Mouse (Mus musculus): Measurements from ENCODE around the gene Hoxc10. TPM values are rescaled to one million over a fixed set of nuclear protein-coding genes. Genes with fewer than 3 reads are reported as not detected.

Hoxc10 gene
- polyA plus RNA-seq, 1 experiment from 2014 or later, result not detected

DNA sequence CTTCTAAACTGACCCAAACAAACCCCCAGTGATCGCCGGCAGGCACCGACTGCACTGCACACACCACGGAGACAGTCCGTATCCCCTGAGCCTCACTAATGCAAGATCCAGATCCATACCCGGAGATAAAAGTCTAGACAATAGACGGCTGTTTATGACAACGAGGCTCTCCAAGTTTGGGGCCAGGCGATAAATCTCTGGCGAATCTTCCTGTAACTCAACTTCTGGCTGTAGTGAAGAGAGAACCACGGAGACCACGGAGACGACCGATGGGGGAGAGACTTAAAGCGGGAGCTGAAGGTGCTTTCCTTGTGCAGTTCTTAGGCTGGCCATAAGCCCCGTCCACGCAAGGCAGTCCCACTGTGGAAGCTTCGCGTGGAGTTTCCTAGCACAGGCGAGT, 16.9 kb upstream of the Hoxc10 start:
- no peaks in the 10 kb centered on the region for H3K9me3 ChIP-seq (replicated peaks)
- H3K4me1 ChIP-seq, result no peaks in the 10 kb centered on the region
- H3K4me3 ChIP-seq, result no peak overlapping the region
- H3K36me3 ChIP-seq (ENCODE audit: poor library complexity, severe bottlenecking), result no peaks in the 10 kb centered on the region
- H3K9ac ChIP-seq, result no peak overlapping the region
- 2% methylated on average over 20 of the region's 20 CpGs for WGBS
- no peak overlapping the region for H3K27ac ChIP-seq
- peaks cover 100% of the 10 kb centered on the region for H3K27me3 ChIP-seq
- no peak for ATAC-seq
- H3K4me2 ChIP-seq, result no peak overlapping the region

DNA sequence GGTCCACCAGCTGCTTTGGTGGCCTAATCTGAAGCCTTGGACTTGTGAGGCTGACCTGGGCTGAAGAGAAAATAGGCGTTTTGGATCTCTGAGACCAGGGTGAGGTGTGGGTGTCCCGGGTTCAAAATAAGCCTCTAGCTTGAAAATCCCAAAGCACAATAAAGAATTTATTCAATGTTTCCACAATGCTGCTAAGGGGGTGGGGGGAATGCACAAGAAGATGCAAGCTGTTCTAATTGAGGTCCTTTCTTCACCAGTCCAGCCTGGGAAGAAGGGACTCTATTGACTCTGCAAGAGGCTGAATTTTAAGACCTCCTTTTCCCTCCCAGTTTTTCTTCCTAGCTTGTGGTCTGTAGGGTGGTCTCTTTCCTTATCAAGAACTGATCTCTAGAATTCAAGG, 15.7 kb upstream of the Hoxc10 start:
- Histone ChIP-seq H3K9me3 (replicated peaks) (no peaks in the 10 kb centered on the region), H3K4me2 (no peak overlapping the region), H3K27me3 (peaks cover 100% of the 10 kb centered on the region), H3K9ac (no peak overlapping the region), H3K4me1 (no peaks in the 10 kb centered on the region), H3K4me3 (no peak overlapping the region), H3K27ac (no peak overlapping the region), H3K36me3 (ENCODE audit: poor library complexity, severe bottlenecking) (no peaks in the 10 kb centered on the region)
- ATAC-seq, result no peak
- WGBS, result 11% methylated on average over 2 of the region's 2 CpGs

- H3K27me3 ChIP-seq, result peaks cover 100% of the 10 kb centered on the region
- H3K4me2 ChIP-seq, result no peak overlapping the region
- WGBS, result 2% methylated on average over 6 of the region's 6 CpGs
- no peaks in the 10 kb centered on the region for H3K4me1 ChIP-seq
- ATAC-seq, result no peak
- H3K9ac ChIP-seq, result no peak overlapping the region
- no peak overlapping the region for H3K27ac ChIP-seq
- H3K36me3 ChIP-seq (ENCODE audit: poor library complexity, severe bottlenecking), result no peaks in the 10 kb centered on the region
- H3K4me3 ChIP-seq, result no peak overlapping the region
- no peaks in the 10 kb centered on the region for H3K9me3 ChIP-seq (replicated peaks)
Measured at GRCm38 (mm10) chr15:102953561-102953960, 13.0 kb upstream of the Hoxc10 start.

DNA sequence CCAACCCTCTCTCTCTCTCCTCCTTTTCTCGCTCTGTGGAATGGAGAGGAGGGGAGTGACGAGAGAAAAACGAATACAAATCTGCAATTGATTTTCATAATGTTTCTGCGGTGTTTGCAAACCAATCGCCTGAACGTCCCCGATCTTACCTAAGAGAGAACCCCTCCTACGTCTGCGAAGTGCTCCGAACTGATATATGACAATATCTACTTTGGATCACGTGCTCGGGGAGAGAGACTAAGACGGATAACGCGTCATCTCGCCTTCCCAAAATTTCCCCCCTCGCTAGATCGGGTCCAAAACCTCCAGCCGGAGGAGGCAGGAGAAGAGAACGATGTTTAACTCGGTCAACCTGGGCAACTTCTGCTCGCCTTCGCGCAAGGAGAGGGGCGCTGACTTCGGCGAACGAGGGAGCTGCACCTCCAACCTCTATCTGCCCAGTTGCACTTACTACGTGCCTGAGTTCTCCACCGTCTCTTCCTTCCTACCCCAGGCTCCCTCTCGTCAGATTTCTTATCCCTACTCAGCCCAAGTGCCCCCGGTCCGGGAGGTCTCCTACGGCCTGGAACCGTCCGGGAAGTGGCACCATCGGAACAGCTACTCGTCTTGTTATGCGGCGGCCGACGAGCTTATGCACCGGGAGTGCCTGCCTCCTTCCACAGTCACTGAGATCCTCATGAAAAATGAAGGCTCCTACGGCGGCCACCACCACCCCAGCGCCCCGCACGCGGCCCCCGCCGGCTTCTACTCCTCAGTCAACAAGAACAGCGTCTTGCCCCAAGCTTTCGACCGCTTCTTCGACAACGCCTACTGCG, 12.2 kb upstream of the Hoxc10 start, which contains the start of gene Hoxc11:
TSS of gene Hoxc11 (plus strand) at position 236 of the 815 bp plus-strand sequence.
- Histone ChIP-seq H3K4me3 (no peak within 1 kb of the TSS), H3K4me1 (no peaks in the 10 kb centered on the region), H3K9me3 (replicated peaks) (no peaks in the 10 kb centered on the region), H3K9ac (no peak within 1 kb of the TSS), H3K4me2 (no peak within 1 kb of the TSS), H3K27me3 (peaks cover 99% of the 10 kb centered on the region), H3K36me3 (ENCODE audit: poor library complexity, severe bottlenecking) (no peaks in the 10 kb centered on the region), H3K27ac (no peak within 1 kb of the TSS)
- under 1% methylated on average over 56 of the region's 57 CpGs for whole genome bisulfite sequencing
- no peak for ATAC-seq

GRCm38 (mm10) chr15:102955007-102955382, 11.6 kb upstream of the Hoxc10 start:
- Histone ChIP-seq H3K4me1 (no peaks in the 10 kb centered on the region), H3K27ac (no peak overlapping the region), H3K36me3 (ENCODE audit: poor library complexity, severe bottlenecking) (no peaks in the 10 kb centered on the region), H3K9me3 (replicated peaks) (no peaks in the 10 kb centered on the region), H3K27me3 (peaks cover 99% of the 10 kb centered on the region), H3K4me2 (no peak overlapping the region), H3K9ac (no peak overlapping the region), H3K4me3 (no peak overlapping the region)
- WGBS, result under 1% methylated on average over 28 of the region's 28 CpGs
- ATAC-seq, result no peak

DNA sequence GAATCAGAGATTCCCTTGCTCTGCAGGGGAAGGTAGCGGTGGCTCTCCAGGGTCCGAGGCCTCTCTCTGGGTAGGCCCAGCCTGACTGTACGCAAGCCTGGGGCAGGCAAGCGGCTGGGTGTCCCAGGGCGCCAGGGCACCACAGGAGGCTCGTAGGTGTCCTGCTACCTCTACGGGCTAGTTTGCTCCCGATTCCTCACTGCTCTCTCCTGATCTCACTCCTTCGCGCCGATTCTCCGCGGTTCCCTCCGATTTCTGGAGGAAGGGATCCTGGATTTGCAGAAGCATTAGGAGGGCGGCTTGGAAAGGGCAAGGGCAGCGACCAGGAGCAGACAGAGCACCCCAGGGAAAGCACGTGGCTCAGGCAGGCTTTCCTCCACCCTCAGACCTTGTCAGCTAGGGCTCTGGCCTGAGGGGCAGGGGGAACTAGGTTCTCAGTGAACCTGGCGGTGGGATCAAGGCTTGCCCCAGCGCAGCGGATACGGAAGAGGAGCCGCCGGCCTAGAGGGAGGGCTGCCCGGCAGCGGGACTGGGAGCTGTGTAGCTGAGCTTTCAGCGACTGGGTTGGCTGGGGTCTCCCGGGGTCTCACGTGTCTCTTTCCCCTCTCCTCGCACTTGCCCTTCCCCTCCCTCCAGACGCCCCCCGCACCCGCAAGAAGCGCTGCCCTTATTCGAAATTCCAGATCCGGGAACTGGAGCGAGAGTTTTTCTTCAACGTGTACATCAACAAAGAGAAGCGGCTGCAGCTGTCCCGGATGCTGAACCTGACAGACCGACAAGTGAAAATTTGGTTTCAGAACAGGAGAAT, 10.6 kb upstream of the Hoxc10 start:
- 1% methylated on average over 40 of the region's 40 CpGs for WGBS
- H3K27me3 ChIP-seq, result peaks cover 99% of the 10 kb centered on the region
- no peak overlapping the region for H3K4me3 ChIP-seq
- H3K27ac ChIP-seq, result no peak overlapping the region
- H3K4me2 ChIP-seq, result no peak overlapping the region
- H3K4me1 ChIP-seq, result no peaks in the 10 kb centered on the region
- ATAC-seq, result no peak
- no peak overlapping the region for H3K9ac ChIP-seq
- no peaks in the 10 kb centered on the region for H3K9me3 ChIP-seq (replicated peaks)
- no peaks in the 10 kb centered on the region for H3K36me3 ChIP-seq (ENCODE audit: poor library complexity, severe bottlenecking)

DNA sequence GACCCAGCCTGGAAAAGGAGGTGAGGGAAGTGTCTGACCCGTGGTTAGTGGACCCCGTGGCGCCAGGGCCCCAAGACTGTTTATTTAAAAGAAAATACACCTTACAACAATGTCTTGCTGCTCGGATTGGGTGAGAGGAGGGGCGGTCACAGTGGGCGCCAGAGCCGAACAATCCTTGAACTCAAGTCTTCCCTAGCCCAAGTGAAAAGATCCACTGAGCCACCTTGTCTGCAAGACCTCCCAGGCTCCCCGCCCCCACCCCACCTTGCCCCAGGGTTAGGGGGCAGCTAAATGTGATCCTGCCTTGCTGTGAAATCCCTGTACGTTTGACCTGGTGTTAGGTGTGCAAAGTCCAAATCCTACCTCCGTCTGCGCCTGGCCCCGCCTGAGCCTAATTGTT, 9.7 kb upstream of the Hoxc10 start:
- H3K4me2 ChIP-seq, result no peak overlapping the region
- no peak overlapping the region for H3K4me3 ChIP-seq
- H3K27ac ChIP-seq, result no peak overlapping the region
- H3K4me1 ChIP-seq, result no peaks in the 10 kb centered on the region
- peaks cover 99% of the 10 kb centered on the region for H3K27me3 ChIP-seq
- H3K36me3 ChIP-seq (ENCODE audit: poor library complexity, severe bottlenecking), result no peaks in the 10 kb centered on the region
- H3K9me3 ChIP-seq (replicated peaks), result no peaks in the 10 kb centered on the region
- WGBS, result under 1% methylated on average over 12 of the region's 12 CpGs
- no peak overlapping the region for H3K9ac ChIP-seq
- no peak for ATAC-seq

- H3K4me2 ChIP-seq, result no peak overlapping the region
- under 1% methylated on average over 13 of the region's 13 CpGs for WGBS
- ATAC-seq, result no peak
Measured at GRCm38 (mm10) chr15:102959663-102960191, 6.9 kb upstream of the Hoxc10 start.

DNA sequence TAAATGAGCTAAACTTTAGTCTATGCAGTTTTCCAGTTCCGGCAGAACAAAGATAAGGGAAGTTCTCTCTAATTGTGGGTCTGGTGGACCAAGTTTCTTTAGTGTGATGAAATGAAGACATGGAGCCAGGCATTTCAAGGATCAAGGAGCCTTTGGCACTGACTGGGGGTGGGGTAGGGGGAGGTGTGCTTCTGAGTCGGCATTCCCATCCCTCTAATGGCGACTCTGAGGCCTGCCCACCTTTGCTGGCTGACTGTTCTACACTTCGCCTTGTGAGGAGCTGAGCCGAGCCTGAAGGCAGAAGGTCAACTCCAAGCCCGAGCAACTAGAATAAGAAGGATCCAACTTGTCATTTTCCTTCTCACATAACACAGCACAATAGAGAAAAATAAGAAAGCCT, 4.9 kb upstream of the Hoxc10 start:
- peaks cover 5% of the 10 kb centered on the region; the same call in 1 of the 2 replicates for H3K4me1 ChIP-seq
- no peaks in the 10 kb centered on the region for H3K36me3 ChIP-seq (ENCODE audit: poor library complexity, severe bottlenecking)
- H3K4me2 ChIP-seq, result no peak overlapping the region
- no peak overlapping the region for H3K27ac ChIP-seq
- peaks cover 98% of the 10 kb centered on the region for H3K27me3 ChIP-seq
- H3K9me3 ChIP-seq (replicated peaks), result no peaks in the 10 kb centered on the region
- ATAC-seq, result no peak
- H3K9ac ChIP-seq, result no peak overlapping the region
- 2% methylated on average over 6 of the region's 6 CpGs for WGBS
- no peak overlapping the region for H3K4me3 ChIP-seq

More at GRCm38 (mm10) chr15:102959663-102960191, 6.9 kb upstream of the Hoxc10 start:
- no peak overlapping the region for H3K9ac ChIP-seq
- H3K9me3 ChIP-seq (replicated peaks), result no peaks in the 10 kb centered on the region
- no peaks in the 10 kb centered on the region for H3K36me3 ChIP-seq (ENCODE audit: poor library complexity, severe bottlenecking)
- peaks cover 98% of the 10 kb centered on the region for H3K27me3 ChIP-seq
- no peak overlapping the region for H3K4me3 ChIP-seq
- no peak overlapping the region for H3K27ac ChIP-seq
- no peaks in the 10 kb centered on the region for H3K4me1 ChIP-seq

- Histone ChIP-seq H3K9ac (no peak overlapping the region), H3K9me3 (replicated peaks) (no peaks in the 10 kb centered on the region), H3K4me2 (no peak overlapping the region), H3K36me3 (ENCODE audit: poor library complexity, severe bottlenecking) (no peaks in the 10 kb centered on the region), H3K27me3 (peaks cover 98% of the 10 kb centered on the region), H3K4me1 (peaks cover 6% of the 10 kb centered on the region; the same call in 1 of the 2 replicates), H3K4me3 (no peak overlapping the region), H3K27ac (no peak overlapping the region)
- no peak for ATAC-seq
- WGBS, result 2% methylated on average over 13 of the region's 13 CpGs
Measured at GRCm38 (mm10) chr15:102962492-102962891, 4.1 kb upstream of the Hoxc10 start.

GRCm38 (mm10) chr15:102963259-102963658, 3.3 kb upstream of the Hoxc10 start:
- ATAC-seq, result no peak
- Histone ChIP-seq H3K4me3 (no peak overlapping the region), H3K27ac (no peak overlapping the region), H3K4me2 (no peak overlapping the region), H3K36me3 (ENCODE audit: poor library complexity, severe bottlenecking) (no peaks in the 10 kb centered on the region), H3K27me3 (peaks cover 97% of the 10 kb centered on the region), H3K9me3 (replicated peaks) (no peaks in the 10 kb centered on the region), H3K4me1 (peaks cover 6% of the 10 kb centered on the region; the same call in 1 of the 2 replicates), H3K9ac (no peak overlapping the region)
- WGBS, result 1% methylated on average over 8 of the region's 8 CpGs

All from forebrain, embryonic 13.5 days (tissue).